Mouse (Mus musculus): ENCODE data around the gene Tmem165. TPM values are rescaled to one million over a fixed set of nuclear protein-coding genes. Genes with fewer than 3 reads are reported as not detected.

Gene Tmem165
- polyA plus RNA-seq, 1 experiment: 29.8 TPM

DNA sequence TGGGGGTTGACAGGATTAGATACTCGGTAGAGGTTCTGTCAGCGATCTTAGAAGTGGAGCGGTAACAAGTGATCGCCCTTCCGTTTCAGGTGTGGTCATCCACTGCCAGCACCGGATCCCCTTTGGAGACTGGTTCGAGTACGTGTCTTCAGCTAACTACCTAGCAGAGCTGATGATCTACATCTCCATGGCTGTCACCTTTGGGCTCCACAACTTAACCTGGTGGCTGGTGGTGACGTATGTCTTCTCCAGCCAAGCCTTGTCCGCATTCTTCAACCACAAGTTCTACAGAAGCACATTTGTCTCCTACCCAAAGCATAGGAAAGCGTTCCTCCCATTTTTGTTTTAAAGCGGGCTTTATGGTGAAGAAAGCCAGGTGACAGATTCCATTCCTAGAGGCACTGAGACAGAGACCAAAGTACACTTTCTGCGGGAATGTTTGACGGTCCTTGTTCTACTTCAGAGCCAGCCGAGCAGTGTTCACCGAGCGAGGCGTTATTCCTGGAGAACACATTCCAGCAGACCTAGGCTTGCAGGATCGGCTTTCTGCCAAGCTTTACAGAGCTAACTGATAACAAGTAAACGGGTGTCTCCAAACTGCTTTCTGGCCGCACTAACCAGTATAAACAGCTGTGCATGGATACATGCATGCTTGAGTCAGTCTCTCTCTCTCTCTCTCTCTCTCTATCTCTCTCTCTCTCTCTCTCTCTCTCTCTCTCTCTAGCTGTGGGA lies 29.1 kb upstream of the Tmem165 start:
- H3K27me3 ChIP-seq (ENCODE audit: control insufficient read depth, insufficient read depth, low read length): no peaks in the 10 kb centered on the region
- TF ChIP-seq POLR2A (IDR thresholded peaks at IDR 0.05; ENCODE audit: low read depth, low read length): no peak
- TF ChIP-seq CTCF (IDR thresholded peaks at IDR 0.05; ENCODE audit: extremely low read depth, insufficient read depth, insufficient read length, insufficient replicate concordance): no peak
- 94% methylated on average over 21 of the region's 21 CpGs for WGBS
- no peak for DNase-seq (ENCODE audit: low read depth in 1 of 2, low spot score in 2 of 2)
- H3K27ac ChIP-seq (ENCODE audit: insufficient read depth, low read length): no peak overlapping the region
- no peaks in the 10 kb centered on the region for H3K4me1 ChIP-seq (ENCODE audit: control insufficient read depth, insufficient read depth, insufficient read length)
- H3K4me3 ChIP-seq (ENCODE audit: extremely low read depth, insufficient read depth, insufficient read length): no peak overlapping the region
- H3K36me3 ChIP-seq (ENCODE audit: control insufficient read depth, insufficient read depth, low read length): peaks cover 7% of the 10 kb centered on the region; the same call in 1 of the 2 replicates

DNA sequence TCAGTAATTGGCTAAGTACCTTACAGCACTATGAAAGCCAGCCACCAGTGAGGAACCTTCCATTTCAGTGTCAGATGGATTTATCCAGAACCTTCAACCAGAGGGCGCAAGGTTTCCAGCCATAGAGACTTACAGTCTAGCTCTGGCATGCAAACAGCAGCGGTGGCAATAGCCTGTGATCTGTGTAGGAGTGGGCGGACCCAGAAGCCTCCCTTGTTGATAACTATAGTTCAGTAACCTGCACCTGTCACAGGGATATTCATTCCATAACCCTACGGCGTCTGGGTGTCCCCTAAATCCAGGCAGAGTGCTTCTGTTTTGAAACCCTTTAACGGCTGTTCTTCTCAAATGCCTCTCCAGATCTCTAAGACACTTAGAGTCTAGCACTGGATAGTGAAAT lies 24.1 kb upstream of the Tmem165 start:
- TF ChIP-seq CTCF (IDR thresholded peaks at IDR 0.05; ENCODE audit: extremely low read depth, insufficient read depth, insufficient read length, insufficient replicate concordance) (no peak), POLR2A (IDR thresholded peaks at IDR 0.05; ENCODE audit: low read depth, low read length) (no peak)
- DNase-seq (ENCODE audit: low read depth in 1 of 2, low spot score in 2 of 2): no peak
- H3K27ac ChIP-seq (ENCODE audit: insufficient read depth, low read length): no peak overlapping the region
- H3K27me3 ChIP-seq (ENCODE audit: control insufficient read depth, insufficient read depth, low read length): no peaks in the 10 kb centered on the region
- no peak overlapping the region for H3K4me3 ChIP-seq (ENCODE audit: extremely low read depth, insufficient read depth, insufficient read length)
- no peaks in the 10 kb centered on the region for H3K4me1 ChIP-seq (ENCODE audit: control insufficient read depth, insufficient read depth, insufficient read length)
- WGBS: 87% methylated on average over 6 of the region's 6 CpGs
- H3K36me3 ChIP-seq (ENCODE audit: control insufficient read depth, insufficient read depth, low read length): 0 out of 2 replicates have a peak, but pooled peaks cover 1% of the 10 kb centered on the region

DNA sequence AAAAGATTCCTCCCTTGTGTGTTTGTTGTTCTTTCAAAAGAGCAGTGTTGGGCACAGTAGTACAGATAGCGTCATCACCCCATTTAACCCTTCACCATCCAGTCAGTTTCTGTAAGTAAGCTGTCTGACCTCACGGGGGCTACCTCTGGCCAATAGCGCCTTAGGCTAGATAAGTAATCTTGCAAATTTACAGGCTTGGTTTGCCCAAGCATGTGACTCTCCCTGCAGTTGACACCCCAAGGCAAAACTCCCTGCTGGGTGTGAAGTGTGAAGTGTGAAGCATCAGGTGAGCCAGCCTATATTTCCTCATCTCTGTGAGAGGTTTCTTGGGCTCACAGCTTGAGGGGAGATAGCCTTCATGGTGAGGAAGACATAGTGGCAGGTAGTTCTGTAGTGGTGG lies 23.6 kb upstream of the Tmem165 start:
- Histone ChIP-seq H3K27ac (ENCODE audit: insufficient read depth, low read length) (no peak overlapping the region), H3K4me3 (ENCODE audit: extremely low read depth, insufficient read depth, insufficient read length) (no peak overlapping the region), H3K27me3 (ENCODE audit: control insufficient read depth, insufficient read depth, low read length) (no peaks in the 10 kb centered on the region), H3K36me3 (ENCODE audit: control insufficient read depth, insufficient read depth, low read length) (no peaks in the 10 kb centered on the region), H3K4me1 (ENCODE audit: control insufficient read depth, insufficient read depth, insufficient read length) (no peaks in the 10 kb centered on the region)
- TF ChIP-seq CTCF (IDR thresholded peaks at IDR 0.05; ENCODE audit: extremely low read depth, insufficient read depth, insufficient read length, insufficient replicate concordance): no peak
- TF ChIP-seq POLR2A (IDR thresholded peaks at IDR 0.05; ENCODE audit: low read depth, low read length): no peak
- DNase-seq (ENCODE audit: low read depth in 1 of 2, low spot score in 2 of 2): no peak
- 83% methylated on average over 3 of the region's 3 CpGs for WGBS

DNA sequence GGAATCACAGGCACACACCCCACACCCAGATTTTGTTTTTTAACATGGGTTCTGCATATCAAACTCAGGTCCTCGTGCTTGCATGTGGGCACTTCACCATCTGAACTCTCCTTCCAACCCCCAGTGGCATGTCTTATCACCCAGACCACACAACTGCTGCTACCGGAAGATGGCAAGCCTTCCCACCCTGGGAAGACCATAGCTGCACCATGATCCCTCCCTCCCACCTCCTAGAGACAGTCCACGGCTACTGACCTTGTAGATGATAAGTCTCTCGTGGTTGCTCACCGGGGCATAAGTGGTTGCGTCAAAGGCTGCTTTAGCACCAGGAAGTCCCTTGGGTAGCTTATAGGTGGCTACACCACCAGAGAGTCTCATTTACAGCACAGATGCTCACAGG lies 22.2 kb upstream of the Tmem165 start:
- no peak for DNase-seq (ENCODE audit: low read depth in 1 of 2, low spot score in 2 of 2)
- Histone ChIP-seq H3K36me3 (ENCODE audit: control insufficient read depth, insufficient read depth, low read length) (no peaks in the 10 kb centered on the region), H3K4me3 (ENCODE audit: extremely low read depth, insufficient read depth, insufficient read length) (no peak overlapping the region), H3K27me3 (ENCODE audit: control insufficient read depth, insufficient read depth, low read length) (no peaks in the 10 kb centered on the region), H3K27ac (ENCODE audit: insufficient read depth, low read length) (no peak overlapping the region), H3K4me1 (ENCODE audit: control insufficient read depth, insufficient read depth, insufficient read length) (no peaks in the 10 kb centered on the region)
- WGBS: 74% methylated on average over 6 of the region's 6 CpGs
- TF ChIP-seq CTCF (IDR thresholded peaks at IDR 0.05; ENCODE audit: extremely low read depth, insufficient read depth, insufficient read length, insufficient replicate concordance): no peak
- TF ChIP-seq POLR2A (IDR thresholded peaks at IDR 0.05; ENCODE audit: low read depth, low read length): no peak

DNA sequence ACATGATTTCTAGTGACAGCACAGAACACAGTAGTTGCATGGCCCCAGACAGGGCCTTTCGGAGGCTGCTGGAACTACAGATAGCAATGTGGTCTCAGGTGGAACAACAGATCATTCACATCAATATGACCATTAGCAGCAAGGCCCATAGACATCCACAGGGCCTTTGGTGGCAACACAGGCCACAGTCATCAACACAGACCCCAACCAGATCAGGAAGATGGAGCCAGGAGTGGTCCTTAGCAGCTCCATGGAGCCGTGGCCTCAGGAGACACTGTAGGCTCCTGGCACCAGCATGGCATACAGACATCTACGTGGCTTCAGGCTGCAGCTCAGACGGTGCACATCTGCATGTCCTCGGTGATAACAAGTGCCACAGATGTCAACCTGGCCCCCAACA lies 20.8 kb upstream of the Tmem165 start:
- Histone ChIP-seq H3K27me3 (ENCODE audit: control insufficient read depth, insufficient read depth, low read length) (no peaks in the 10 kb centered on the region), H3K27ac (ENCODE audit: insufficient read depth, low read length) (no peak overlapping the region), H3K4me3 (ENCODE audit: extremely low read depth, insufficient read depth, insufficient read length) (no peak overlapping the region), H3K36me3 (ENCODE audit: control insufficient read depth, insufficient read depth, low read length) (no peaks in the 10 kb centered on the region), H3K4me1 (ENCODE audit: control insufficient read depth, insufficient read depth, insufficient read length) (no peaks in the 10 kb centered on the region)
- no peak for DNase-seq (ENCODE audit: low read depth in 1 of 2, low spot score in 2 of 2)
- TF ChIP-seq CTCF (IDR thresholded peaks at IDR 0.05; ENCODE audit: extremely low read depth, insufficient read depth, insufficient read length, insufficient replicate concordance) (no peak), POLR2A (IDR thresholded peaks at IDR 0.05; ENCODE audit: low read depth, low read length) (no peak)
- WGBS: 60% methylated on average over 5 of the region's 5 CpGs

DNA sequence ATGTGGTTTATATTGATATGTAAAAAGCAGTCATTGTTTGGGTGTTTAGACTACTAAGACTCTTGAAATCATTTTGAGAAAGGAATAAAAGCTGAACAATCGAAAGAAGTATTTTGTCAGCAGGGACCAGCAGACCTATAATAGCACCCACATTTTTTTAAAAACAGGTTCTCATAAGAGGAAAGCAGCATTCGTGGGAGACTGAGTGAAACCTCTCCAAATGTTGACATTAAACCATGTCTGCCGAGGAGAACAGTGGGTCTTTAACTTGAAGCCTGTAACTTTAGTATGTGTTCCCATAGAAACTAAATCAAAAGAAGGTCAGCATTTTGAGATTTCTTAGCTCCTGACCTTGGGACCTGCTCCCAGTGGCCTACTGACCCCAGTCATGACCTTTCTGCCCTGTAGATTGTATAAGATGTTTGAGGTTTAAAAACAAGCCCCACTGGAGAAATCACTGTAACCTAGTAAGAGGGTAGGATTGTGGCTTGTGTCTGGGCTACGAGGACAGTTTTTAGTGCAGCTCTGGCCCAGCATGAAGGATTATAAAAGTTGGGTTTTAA lies 19.8 kb upstream of the Tmem165 start:
- TF ChIP-seq POLR2A (IDR thresholded peaks at IDR 0.05; ENCODE audit: low read depth, low read length) (no peak), CTCF (IDR thresholded peaks at IDR 0.05; ENCODE audit: extremely low read depth, insufficient read depth, insufficient read length, insufficient replicate concordance) (no peak)
- 85% methylated on average over 4 of the region's 4 CpGs for WGBS

DNA sequence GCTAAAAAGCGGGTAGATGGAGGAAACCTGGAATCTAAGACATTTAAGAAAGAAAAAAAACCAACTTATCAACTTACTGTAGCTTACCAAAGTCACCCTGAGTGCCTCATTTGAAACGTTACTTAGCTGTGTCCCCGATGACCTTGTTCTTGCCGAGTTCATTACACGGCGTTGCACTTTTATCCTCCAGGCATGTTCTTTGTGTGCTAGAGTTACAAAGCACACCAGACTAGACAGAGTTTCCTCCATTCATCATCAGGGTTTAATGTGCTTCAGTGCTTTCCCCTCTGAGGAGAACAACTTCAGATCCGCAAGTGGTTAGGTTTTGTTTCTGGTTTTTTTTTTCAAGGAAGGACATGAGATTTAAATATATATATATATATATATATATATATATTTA lies 18.9 kb upstream of the Tmem165 start:
- H3K27ac ChIP-seq (ENCODE audit: insufficient read depth, low read length): no peak overlapping the region
- H3K4me3 ChIP-seq (ENCODE audit: extremely low read depth, insufficient read depth, insufficient read length): no peak overlapping the region
- H3K27me3 ChIP-seq (ENCODE audit: control insufficient read depth, insufficient read depth, low read length): no peaks in the 10 kb centered on the region
- 94% methylated on average over 7 of the region's 7 CpGs for WGBS
- H3K4me1 ChIP-seq (ENCODE audit: control insufficient read depth, insufficient read depth, insufficient read length): no peaks in the 10 kb centered on the region
- no peaks in the 10 kb centered on the region for H3K36me3 ChIP-seq (ENCODE audit: control insufficient read depth, insufficient read depth, low read length)
- DNase-seq (ENCODE audit: low read depth in 1 of 2, low spot score in 2 of 2): no peak
- TF ChIP-seq POLR2A (IDR thresholded peaks at IDR 0.05; ENCODE audit: low read depth, low read length) (no peak), CTCF (IDR thresholded peaks at IDR 0.05; ENCODE audit: extremely low read depth, insufficient read depth, insufficient read length, insufficient replicate concordance) (no peak)

More for the DNA sequence above, 19.8 kb upstream of the Tmem165 start:
- no peak for DNase-seq (ENCODE audit: low read depth in 1 of 2, low spot score in 2 of 2)
- Histone ChIP-seq H3K27me3 (ENCODE audit: control insufficient read depth, insufficient read depth, low read length) (no peaks in the 10 kb centered on the region), H3K4me3 (ENCODE audit: extremely low read depth, insufficient read depth, insufficient read length) (no peak overlapping the region), H3K36me3 (ENCODE audit: control insufficient read depth, insufficient read depth, low read length) (no peaks in the 10 kb centered on the region), H3K4me1 (ENCODE audit: control insufficient read depth, insufficient read depth, insufficient read length) (no peaks in the 10 kb centered on the region), H3K27ac (ENCODE audit: insufficient read depth, low read length) (no peak overlapping the region)
